Mouse (Mus musculus): ENCODE measurements around the gene Prss41. TPM values are rescaled to one million over a fixed set of nuclear protein-coding genes. Genes with fewer than 3 reads are reported as not detected.

Gene Prss41
- total RNA-seq, 1 experiment from 2014 or later: 1.0 TPM

Small RNAs within 50 kb of the gene (microRNA-seq; reads per million reads assigned to microRNA genes)
- gene Mir5125: 0.69 to 1.8 reads per million in 2 experiments

Other genes starting within 250 kb of the Prss41 start
- 11.1 and 12.8 TPM in 2 replicates for gene Zfp13, start 244.7 kb downstream of the Prss41 start, total RNA-seq (2021)
- not detected in 2 replicates for gene Zscan10, start 243.3 kb downstream of the Prss41 start, total RNA-seq (2021)
- gene Mmp25, start 198.9 kb downstream of the Prss41 start, total RNA-seq (2021): 0.18 TPM in 1 of 2 replicates, not detected in the other
- gene Bicdl2, start 183.7 kb downstream of the Prss41 start, total RNA-seq (2021): not detected in 2 replicates
- 139 and 171 TPM in 2 replicates for gene Hcfc1r1, start 170.6 kb downstream of the Prss41 start, total RNA-seq (2021)
- 31.2 and 31.8 TPM in 2 replicates for gene Thoc6, start 170.3 kb downstream of the Prss41 start, total RNA-seq (2021)
- 76.5 and 130 TPM in 2 replicates for gene Tnfrsf12a, start 166.7 kb downstream of the Prss41 start, total RNA-seq (2021)
- not detected in 2 replicates for gene Cldn6, start 164.9 kb downstream of the Prss41 start, total RNA-seq (2021)
- gene Cldn9, start 160.1 kb downstream of the Prss41 start, total RNA-seq (2021): not detected in 2 replicates
- gene 1520401A03Rik, start 121.4 kb downstream of the Prss41 start, total RNA-seq (2021): 7.2 and 10.4 TPM in 2 replicates
- 7.6 and 9.3 TPM in 2 replicates for gene Pkmyt1, start 117.8 kb downstream of the Prss41 start, total RNA-seq (2021)
- 10.4 and 11.7 TPM in 2 replicates for gene Paqr4, start 103.3 kb downstream of the Prss41 start, total RNA-seq (2021)
- not detected in 2 replicates for gene Kremen2, start 98.3 kb downstream of the Prss41 start, total RNA-seq (2021)
- 47.9 and 56.3 TPM in 2 replicates for gene Flywch1, start 72.6 kb downstream of the Prss41 start, total RNA-seq (2021)
- 4.9 and 7.6 TPM in 2 replicates for gene Flywch2, start 58.1 kb downstream of the Prss41 start, total RNA-seq (2021)
- 825 and 1,016 TPM in 2 replicates for gene Srrm2, start 53.6 kb downstream of the Prss41 start, total RNA-seq (2021)
- 350 and 361 TPM in 2 replicates for gene Elob, start 15.0 kb downstream of the Prss41 start, total RNA-seq (2021)
- not detected in 2 replicates for gene Prss33, start 8.1 kb downstream of the Prss41 start, total RNA-seq (2021)
- not detected in 2 replicates for gene Prss32, start 317 bp downstream of the Prss41 start, total RNA-seq (2021)
- not detected in 2 replicates for gene Prss21, start 23.9 kb upstream of the Prss41 start, total RNA-seq (2021)
- gene Dcpp1, start 36.7 kb upstream of the Prss41 start, total RNA-seq (2021): not detected in 2 replicates
- gene Dcpp2, start 36.7 kb upstream of the Prss41 start, total RNA-seq (2021): not detected in 2 replicates
- not detected in 2 replicates for gene Dcpp3, start 73.3 kb upstream of the Prss41 start, total RNA-seq (2021)
- not detected in 2 replicates for gene Sbp, start 97.5 kb upstream of the Prss41 start, total RNA-seq (2021)
- not detected in 2 replicates for gene Sbpl, start 111.1 kb upstream of the Prss41 start, total RNA-seq (2021)
- 0.36 TPM in 1 of 2 replicates, not detected in the other for gene Prss30, start 136.4 kb upstream of the Prss41 start, total RNA-seq (2021)
- gene Prss22, start 153.9 kb upstream of the Prss41 start, total RNA-seq (2021): not detected in 2 replicates
- 0.43 TPM in 1 of 2 replicates, not detected in the other for gene Prss27, start 194.0 kb upstream of the Prss41 start, total RNA-seq (2021)
- 15.4 and 17.2 TPM in 2 replicates for gene Kctd5, start 229.3 kb upstream of the Prss41 start, total RNA-seq (2021)

Measured in adrenal gland, postnatal 25 days (tissue).